Mouse (Mus musculus): ENCODE data around the gene Rtkn2.

- TF ChIP-seq EP300 (IDR thresholded peaks at IDR 0.05; ENCODE audit: low read depth) (no peak), CTCF (IDR thresholded peaks at IDR 0.05; ENCODE audit: low read depth) (no peak)
Observed at GRCm38 (mm10) chr10:68040394-68040793, 61.0 kb downstream of the Rtkn2 start.

Data from heart, postnatal 0 days (tissue).